Mouse (Mus musculus) gastrocnemius, postnatal 10 days (tissue): Measurements from ENCODE around the gene Acacb. TPM values are rescaled to one million over a fixed set of nuclear protein-coding genes. Genes with fewer than 3 reads are reported as not detected.

Experiments
- DNase-seq: peaks from one replicate; pipeline ENCODE4 v3.0.0; 2021; ENCODE audit warnings: mixed read lengths
- total RNA-seq, 2 experiments: library from RNA; stranded (reverse); gene quantifications; 2 replicates each; pipeline ENCODE4 v1.2.3; 2021

The Acacb gene
- total RNA-seq, 2 experiments from 2014 or later: 66.3 to 71.7 TPM

- DNase-seq: no peak
Observed at GRCm38 (mm10) chr5:114176548-114177400, 30.4 kb downstream of the Acacb start.

- no peak for DNase-seq
Observed at GRCm38 (mm10) chr5:114177966-114178719, 31.8 kb downstream of the Acacb start.

- peak; percentile 48 for DNase-seq
Observed at GRCm38 (mm10) chr5:114179541-114179940, 33.2 kb downstream of the Acacb start.

DNA sequence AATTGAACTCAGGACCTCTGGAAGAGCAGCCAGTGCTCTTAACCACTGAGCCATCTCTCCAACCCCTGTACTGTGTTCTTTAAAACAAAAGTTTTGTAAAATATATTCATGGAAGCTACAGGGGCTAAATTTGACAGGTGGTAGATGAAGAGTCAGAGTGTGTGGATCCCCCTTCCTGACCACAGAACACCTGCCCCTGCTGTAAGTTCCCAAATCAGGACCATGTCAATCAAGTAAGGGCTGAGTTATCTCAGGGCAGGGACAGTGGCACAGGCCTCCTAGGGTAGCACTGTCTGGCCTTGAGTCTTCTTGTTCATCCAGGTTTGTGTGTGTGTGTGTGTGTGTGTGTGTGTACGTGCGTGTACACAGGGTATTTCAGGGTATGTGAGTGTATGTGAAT lies 37.2 kb downstream of the Acacb start:
- no peak for DNase-seq

- no peak for DNase-seq
Observed at GRCm38 (mm10) chr5:114187108-114187507, 40.8 kb downstream of the Acacb start.

DNA sequence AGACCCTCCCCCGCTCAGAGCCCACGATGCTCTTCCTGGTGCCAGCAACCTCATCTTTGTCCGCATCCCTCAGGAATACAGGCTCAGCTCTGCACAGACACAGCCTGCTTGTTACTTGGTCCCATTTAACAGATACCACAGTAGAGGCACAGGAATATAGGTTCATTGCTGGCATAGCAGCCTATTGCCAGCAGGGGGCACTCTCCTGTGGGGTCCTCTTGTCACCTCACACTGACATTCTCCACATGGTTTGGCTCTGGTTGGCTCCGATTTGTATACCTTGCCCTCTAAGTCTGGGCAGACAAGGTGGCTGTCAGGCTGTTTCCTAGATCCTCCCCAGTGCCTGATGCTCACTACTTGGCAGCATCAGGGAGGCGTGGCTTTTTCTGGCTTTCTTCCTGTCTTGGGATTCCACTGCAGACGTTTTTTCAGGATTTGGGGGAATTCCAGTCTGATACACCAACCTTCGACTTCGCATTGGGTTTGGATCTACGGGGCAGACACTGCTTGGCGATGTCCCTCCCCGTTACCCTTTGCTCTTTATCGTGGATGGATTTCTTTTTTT lies 42.6 kb downstream of the Acacb start:
- no peak for DNase-seq

DNA sequence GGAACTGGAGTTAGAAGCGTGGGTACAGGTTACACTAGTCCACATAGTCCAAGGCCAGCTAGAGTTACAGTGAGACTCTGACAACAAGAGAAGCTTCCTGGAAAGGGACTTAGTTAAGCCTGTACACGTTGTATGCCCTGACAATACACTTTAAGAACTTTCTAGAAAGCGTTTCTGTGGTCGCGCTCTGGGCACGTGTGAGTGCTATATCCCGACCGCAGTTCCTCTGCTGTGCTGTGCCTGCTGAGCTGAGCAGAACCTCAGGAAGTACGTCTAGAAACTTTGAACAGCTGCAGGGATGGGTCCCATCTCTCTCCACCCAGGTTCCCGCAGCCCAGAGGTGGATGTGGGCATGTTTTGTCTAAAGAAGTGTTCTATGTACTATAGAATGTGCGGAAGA lies 47.8 kb downstream of the Acacb start:
- DNase-seq: no peak

DNA sequence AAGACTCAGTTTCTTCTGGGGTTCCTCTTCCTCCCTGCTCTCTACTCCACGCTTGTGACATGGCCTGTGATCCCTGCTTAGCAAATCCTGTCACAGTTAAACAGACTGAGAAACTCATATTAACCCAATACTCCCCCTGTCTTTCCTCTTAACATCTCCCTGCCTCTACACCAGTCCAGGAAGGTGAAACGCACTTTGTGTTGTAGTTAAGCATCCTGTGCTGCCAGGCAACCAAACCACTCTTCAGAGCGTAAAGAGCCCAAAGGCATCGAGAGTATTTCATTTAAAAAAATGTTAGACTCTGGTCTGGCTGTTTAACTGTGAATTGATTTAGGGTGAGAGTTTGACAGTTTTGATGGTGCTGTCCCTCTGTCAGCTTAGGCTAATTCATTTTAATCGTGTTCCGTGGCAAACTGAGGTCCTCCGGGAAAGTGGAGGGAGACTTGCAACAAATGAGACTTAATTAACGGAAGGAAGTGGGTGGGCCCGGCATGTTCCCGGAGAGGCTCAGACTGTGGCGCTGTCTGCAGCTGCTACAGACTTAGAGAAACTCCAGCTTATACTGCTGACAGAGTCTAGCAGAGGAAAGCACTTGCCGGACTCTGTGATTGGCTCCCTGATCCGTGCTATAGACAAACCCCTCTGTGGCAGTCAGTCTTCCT lies 52.9 kb downstream of the Acacb start:
- DNase-seq: no peak

DNA sequence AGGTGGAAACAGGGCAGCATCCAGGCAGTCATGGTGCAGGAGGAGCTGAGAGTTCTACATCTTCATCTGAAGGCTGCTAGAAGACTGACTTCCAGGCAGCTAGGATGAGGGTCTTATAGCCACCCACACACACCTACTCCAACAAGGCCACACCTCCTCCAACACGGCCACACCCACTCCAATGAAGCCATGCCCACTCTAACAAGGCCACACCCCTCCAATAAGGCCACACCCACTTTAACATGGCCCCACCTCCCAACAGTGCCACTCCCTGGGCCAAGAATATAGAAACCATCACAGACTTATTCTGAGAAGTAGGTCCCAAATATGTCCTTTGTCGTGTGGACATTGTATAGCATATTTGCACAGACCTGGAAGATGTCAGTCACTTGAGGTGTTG lies 59.8 kb downstream of the Acacb start:
- DNase-seq: no peak

DNA sequence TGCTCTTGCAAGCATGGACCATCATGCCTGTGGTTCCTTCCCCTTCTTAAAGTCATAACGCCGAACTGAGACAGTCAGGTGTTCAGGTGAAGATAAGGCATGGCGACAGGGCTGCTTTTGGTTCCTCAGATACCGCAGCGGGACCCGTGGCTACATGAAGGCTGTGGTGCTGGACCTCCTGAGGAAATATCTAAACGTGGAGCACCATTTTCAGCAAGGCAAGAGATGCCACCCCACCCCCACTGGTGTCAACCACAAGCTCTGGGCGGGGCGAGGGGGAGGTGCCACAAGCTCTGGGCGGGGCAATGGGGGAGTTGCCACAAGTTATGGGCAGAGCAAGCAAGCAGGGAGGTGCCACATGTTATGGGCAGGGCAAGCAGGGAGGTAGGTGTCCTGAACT lies 66.8 kb downstream of the Acacb start:
- DNase-seq: no peak

- no peak for DNase-seq
Observed at GRCm38 (mm10) chr5:114218771-114219170, 72.4 kb downstream of the Acacb start.

DNA sequence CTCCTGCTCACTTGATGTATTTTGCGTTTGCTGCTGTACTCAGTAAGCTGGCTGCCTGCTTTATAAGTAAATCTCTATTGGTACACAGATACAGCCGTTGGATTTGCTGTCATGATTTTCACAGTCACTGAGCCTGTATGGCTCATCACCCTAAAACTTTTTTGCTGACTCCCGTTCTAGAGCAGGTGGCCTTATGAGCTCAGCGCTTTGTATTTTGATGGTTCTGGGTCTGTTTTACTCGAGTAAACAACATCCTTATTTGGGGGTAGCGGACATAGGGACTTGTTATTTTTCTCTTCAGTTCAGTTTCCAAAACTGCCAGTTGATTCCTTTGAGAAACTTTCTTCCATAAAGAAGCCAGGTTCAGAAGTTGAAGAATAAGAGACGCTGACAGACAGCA lies 79.7 kb downstream of the Acacb start:
- DNase-seq: no peak

- DNase-seq: no peak
Observed at GRCm38 (mm10) chr5:114228901-114229300, 82.6 kb downstream of the Acacb start.

- DNase-seq: no peak
Observed at GRCm38 (mm10) chr5:114238924-114239323, 92.6 kb downstream of the Acacb start.

GRCm38 (mm10) chr5:114239737-114240136 lies 93.4 kb downstream of the Acacb start:
- DNase-seq: no peak

GRCm38 (mm10) chr5:114246465-114246864 lies 100.1 kb downstream of the Acacb start:
- DNase-seq: no peak

DNA sequence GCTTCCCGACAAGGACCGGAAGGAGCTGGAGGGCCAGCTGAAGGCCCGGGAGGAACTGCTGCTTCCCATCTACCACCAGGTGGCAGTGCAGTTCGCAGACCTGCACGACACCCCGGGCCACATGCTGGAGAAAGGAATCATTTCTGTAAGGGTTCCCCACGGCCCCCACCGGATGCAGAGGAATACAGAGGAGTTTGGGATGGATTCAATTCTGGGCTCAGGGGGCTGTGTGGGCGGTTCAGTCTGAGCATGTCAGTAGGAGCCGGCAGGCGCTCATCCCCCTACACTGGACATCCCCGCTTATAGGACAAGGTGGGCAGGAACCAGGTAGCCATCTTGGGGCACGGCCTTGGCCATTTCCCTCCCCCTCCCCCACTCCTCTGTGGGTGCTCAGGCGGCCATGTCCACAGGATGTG lies 101.8 kb downstream of the Acacb start:
- peak; percentile 79 for DNase-seq

GRCm38 (mm10) chr5:114259495-114259894 lies 113.2 kb downstream of the Acacb start:
- no peak for DNase-seq

DNA sequence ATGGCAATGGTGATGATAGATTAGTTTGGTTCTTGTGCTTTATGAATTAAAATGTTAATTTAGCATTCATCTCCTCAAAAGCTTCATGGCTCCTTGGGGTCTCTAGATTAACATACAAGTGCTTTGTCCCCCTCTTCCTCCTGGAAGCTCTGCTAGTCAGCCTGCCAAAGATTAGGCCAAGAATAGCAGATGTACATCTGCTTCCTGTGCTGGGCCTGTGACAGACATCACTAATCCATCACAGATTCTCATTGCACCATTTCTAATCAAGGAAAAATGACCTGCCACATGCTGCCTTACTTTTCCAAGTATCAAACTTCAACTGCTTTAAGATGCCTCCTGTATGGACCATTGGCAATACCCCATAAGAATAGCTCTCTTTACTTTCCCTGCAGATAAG lies 115.2 kb downstream of the Acacb start:
- DNase-seq: no peak

DNA sequence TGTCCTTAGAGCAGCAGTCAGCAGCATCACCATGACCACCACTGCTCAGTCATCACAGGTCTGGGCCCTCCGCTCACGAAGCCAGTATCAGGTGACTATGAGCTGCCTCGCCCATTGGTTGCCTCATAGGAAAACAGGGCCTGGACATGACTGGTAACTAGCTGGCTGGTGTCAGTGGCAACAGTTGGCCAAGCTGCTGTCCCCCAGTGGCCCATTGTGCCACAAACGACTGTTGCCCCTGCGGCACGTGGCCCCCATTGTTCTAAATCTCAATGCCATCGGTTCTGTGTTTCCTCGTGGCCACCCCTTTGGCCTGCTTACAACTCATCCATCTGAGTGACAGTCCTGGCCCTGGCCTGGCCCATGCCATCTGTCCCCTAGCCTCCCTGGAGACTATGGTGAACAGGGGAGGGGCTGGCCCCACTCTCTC lies 117.7 kb downstream of the Acacb start:
- no peak for DNase-seq

- no peak for DNase-seq
Observed at GRCm38 (mm10) chr5:114264791-114265190, 118.5 kb downstream of the Acacb start.

DNA sequence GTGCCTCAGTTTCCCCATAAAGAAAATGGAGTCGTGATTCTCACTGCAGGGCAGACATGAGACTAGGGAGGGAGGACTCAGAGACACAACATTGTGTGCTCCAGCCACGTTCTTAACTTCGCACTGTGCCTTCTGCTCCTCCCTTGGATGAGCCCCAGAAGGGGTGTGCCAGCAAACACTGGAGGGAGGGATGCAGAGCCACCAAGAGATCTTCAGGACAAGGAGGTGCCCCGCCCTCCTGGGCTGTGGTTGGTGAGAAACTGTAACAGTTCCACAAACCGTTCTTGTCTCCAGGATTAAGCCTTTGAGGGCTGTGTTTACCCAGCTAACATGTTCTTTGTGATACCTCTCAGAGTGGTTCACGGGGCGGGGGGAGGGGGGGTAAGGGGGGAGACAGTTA lies 122.3 kb downstream of the Acacb start:
- no peak for DNase-seq

- DNase-seq: no peak
Observed at GRCm38 (mm10) chr5:114269499-114269898, 123.2 kb downstream of the Acacb start.
